Mouse (Mus musculus) small intestine, adult 2 months (tissue): ENCODE results near the gene Aatk. TPM values are rescaled to one million over a fixed set of nuclear protein-coding genes. Genes with fewer than 3 reads are reported as not detected.

Experiments
- H3K27ac ChIP-seq: fragments of 200-500 bp; 2 replicates; pipeline ENCODE4 v1.5.1; 2012; ENCODE audit warnings: low read depth, low read length, control low read depth, inconsistent platforms; ENCODE audit not compliant: insufficient read depth
- H3K27me3 ChIP-seq: fragments of 200-500 bp; 2 replicates; pipeline ENCODE4 v1.6.1; 2012; ENCODE audit warnings: mild to moderate bottlenecking, moderate library complexity, low read length, inconsistent platforms; ENCODE audit not compliant: control insufficient read depth, insufficient read depth
- H3K36me3 ChIP-seq: fragments of 200-500 bp; 2 replicates; pipeline ENCODE4 v1.6.1; 2012; ENCODE audit warnings: mild to moderate bottlenecking, low read length, control low read depth, inconsistent platforms; ENCODE audit not compliant: control insufficient read depth, insufficient read depth
- H3K4me1 ChIP-seq: fragments of 200-500 bp; 2 replicates; pipeline ENCODE4 v1.6.1; 2012; ENCODE audit warnings: low read length, inconsistent platforms, mixed read lengths; ENCODE audit not compliant: control insufficient read depth, insufficient read depth, insufficient read length
- H3K4me3 ChIP-seq: fragments of 200-500 bp; 2 replicates; pipeline ENCODE4 v1.5.1; 2012; ENCODE audit warnings: low read depth, mild to moderate bottlenecking, control low read depth, inconsistent platforms, low read length, moderate library complexity
- CTCF ChIP-seq: fragments of 200-500 bp; IDR thresholded peaks from 2 replicates; pipeline ENCODE4 v1.5.1; 2012; ENCODE audit warnings: low read depth, mild to moderate bottlenecking, control low read depth, inconsistent platforms, low read length, moderate library complexity, mixed read lengths; ENCODE audit not compliant: insufficient replicate concordance, insufficient read length; ENCODE audit errors: extremely low read depth
- POLR2A ChIP-seq: fragments of 200-500 bp; IDR thresholded peaks from 2 replicates; pipeline ENCODE4 v1.6.1; 2012; ENCODE audit warnings: low read depth, mild to moderate bottlenecking, control low read depth, inconsistent platforms, low read length, moderate library complexity
- WGBS: fragments of 180-500 bp; shearing (Covaris S2); methylation state at CpG from one replicate; pipeline ENCODE4 v1.1.7; 2018; 5-methylcytosine and 5-hydroxymethylcytosine counted together
- polyA plus RNA-seq: library from polyadenylated mRNA; depleted of rRNA; stranded (reverse); fragments of >200 nt; gene quantifications from 2 replicates; pipeline ENCODE4 v1.2.3, GENCODE M21; 2012

Gene Aatk
- polyA plus RNA-seq, 1 experiment, result 6.0 TPM

- no peak for TF ChIP-seq CTCF
- TF ChIP-seq POLR2A, result no peak
- Histone ChIP-seq H3K27me3 (peaks cover 16% of the 10 kb centered on the region), H3K36me3 (no peaks in the 10 kb centered on the region), H3K4me1 (peaks cover 7% of the 10 kb centered on the region), H3K4me3 (no peak overlapping the region), H3K27ac (peak overlapping the region; percentile 40)
- WGBS, result 66% methylated on average over 7 of the region's 7 CpGs
Measured at GRCm38 (mm10) chr11:120042141-120042838, 4.7 kb downstream of the Aatk start.

- H3K27me3 ChIP-seq, result peaks cover 8% of the 10 kb centered on the region
- H3K27ac ChIP-seq, result peak overlapping the region; percentile 41; the same call in 1 of the 2 replicates
- peaks cover 5% of the 10 kb centered on the region for H3K4me1 ChIP-seq
- peak overlapping the region; percentile 22; the same call in 1 of the 2 replicates for H3K4me3 ChIP-seq
- no peaks in the 10 kb centered on the region for H3K36me3 ChIP-seq
- WGBS, result 61% methylated on average over 13 of the region's 13 CpGs
- TF ChIP-seq CTCF (no peak), POLR2A (no peak)
Measured at GRCm38 (mm10) chr11:120041191-120042123, 5.5 kb downstream of the Aatk start.

DNA sequence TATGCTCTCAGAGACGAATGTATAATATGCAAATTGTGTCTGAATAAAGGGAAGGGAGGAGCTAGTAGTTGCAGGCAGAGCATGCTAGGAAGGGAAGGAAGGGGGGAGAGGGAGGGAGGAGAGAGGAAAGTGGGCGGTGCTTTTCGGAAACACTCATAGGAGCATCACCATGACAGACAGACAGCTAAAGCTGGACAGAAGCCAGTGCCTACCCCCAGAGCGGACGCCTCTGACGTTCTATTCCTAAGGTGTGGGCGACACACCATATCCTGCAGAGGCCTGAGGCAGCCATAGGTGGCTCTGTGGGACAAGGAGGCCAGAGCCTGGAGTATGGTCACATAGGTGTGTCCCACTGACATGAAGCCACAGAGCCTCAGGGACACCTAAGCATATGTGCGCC lies 6.5 kb downstream of the Aatk start:
- H3K4me3 ChIP-seq, result no peak overlapping the region
- H3K4me1 ChIP-seq, result peaks cover 5% of the 10 kb centered on the region
- TF ChIP-seq POLR2A (no peak), CTCF (no peak)
- H3K27ac ChIP-seq, result no peak overlapping the region
- whole genome bisulfite sequencing, result 66% methylated on average over 8 of the region's 8 CpGs
- H3K36me3 ChIP-seq, result no peaks in the 10 kb centered on the region
- H3K27me3 ChIP-seq, result no peaks in the 10 kb centered on the region

GRCm38 (mm10) chr11:120039581-120039980 lies 7.4 kb downstream of the Aatk start:
- H3K4me3 ChIP-seq, result no peak overlapping the region
- H3K27ac ChIP-seq, result no peak overlapping the region
- no peaks in the 10 kb centered on the region for H3K36me3 ChIP-seq
- no peaks in the 10 kb centered on the region for H3K27me3 ChIP-seq
- TF ChIP-seq CTCF (no peak), POLR2A (no peak)
- WGBS, result 45% methylated on average over 4 of the region's 4 CpGs
- H3K4me1 ChIP-seq, result peaks cover 5% of the 10 kb centered on the region

GRCm38 (mm10) chr11:120034762-120035161 lies 12.2 kb downstream of the Aatk start:
- no peaks in the 10 kb centered on the region for H3K36me3 ChIP-seq
- WGBS, result 57% methylated on average over 5 of the region's 5 CpGs

DNA sequence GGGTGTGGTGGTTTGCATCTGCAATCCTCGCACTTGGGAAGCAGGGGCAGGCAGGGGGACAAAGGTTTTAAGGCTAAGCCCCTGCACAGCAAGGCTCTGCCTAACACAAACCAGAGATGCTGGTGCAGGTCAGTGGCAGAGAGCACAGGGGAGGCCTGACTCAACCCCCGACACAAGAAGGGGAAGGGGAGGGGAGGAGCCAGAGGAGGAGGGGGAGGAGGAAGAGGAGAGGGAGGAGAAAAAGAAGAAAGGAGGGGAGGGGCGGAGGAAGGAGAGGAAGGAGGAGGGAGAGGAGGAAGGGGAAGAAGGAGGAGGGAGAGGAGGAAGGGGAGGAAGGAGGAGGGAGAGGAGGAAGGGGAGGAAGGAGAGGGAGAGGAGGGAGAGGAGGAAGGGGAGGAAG lies 12.7 kb downstream of the Aatk start:
- no peaks in the 10 kb centered on the region for H3K27me3 ChIP-seq
- TF ChIP-seq CTCF (no peak), POLR2A (no peak)
- H3K4me1 ChIP-seq, result peaks cover 6% of the 10 kb centered on the region
- no peak overlapping the region for H3K27ac ChIP-seq
- no peak overlapping the region for H3K4me3 ChIP-seq
- no peaks in the 10 kb centered on the region for H3K36me3 ChIP-seq
- WGBS, result 42% methylated on average over 3 of the region's 3 CpGs

More at GRCm38 (mm10) chr11:120034762-120035161, 12.2 kb downstream of the Aatk start:
- Histone ChIP-seq H3K27ac (no peak overlapping the region), H3K4me3 (no peak overlapping the region), H3K27me3 (no peaks in the 10 kb centered on the region), H3K4me1 (peaks cover 3% of the 10 kb centered on the region)
- no peak for TF ChIP-seq POLR2A
- no peak for TF ChIP-seq CTCF

DNA sequence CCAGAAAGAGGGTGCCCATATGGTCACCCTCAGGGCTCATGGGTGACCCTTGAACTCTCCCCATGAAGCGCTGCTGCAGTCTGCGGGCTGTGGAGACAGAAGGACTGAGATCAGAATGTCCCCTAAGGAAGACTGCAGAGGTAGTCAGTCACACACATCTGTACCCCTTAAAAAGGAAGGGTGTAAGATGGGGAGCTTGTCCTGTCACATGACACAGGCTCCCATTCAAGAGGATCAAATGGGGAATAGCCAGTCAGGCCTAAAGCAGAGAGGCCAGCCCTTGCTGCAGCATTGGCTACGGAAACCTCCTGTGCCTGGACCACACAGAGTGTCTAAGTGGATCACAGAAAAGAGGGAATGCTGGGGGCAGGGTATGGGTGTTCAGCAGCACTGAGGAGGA lies 13.5 kb downstream of the Aatk start:
- Histone ChIP-seq H3K4me1 (peaks cover 9% of the 10 kb centered on the region), H3K36me3 (no peaks in the 10 kb centered on the region), H3K27ac (no peak overlapping the region), H3K4me3 (no peak overlapping the region), H3K27me3 (no peaks in the 10 kb centered on the region)
- TF ChIP-seq CTCF (no peak), POLR2A (no peak)
- 96% methylated on average over 3 of the region's 3 CpGs for WGBS
